Mouse (Mus musculus) limb, embryonic 12.5 days (tissue): ENCODE data around the gene Zbtb20. TPM values are rescaled to one million over a fixed set of nuclear protein-coding genes. Genes with fewer than 3 reads are reported as not detected.

Source experiments
- ATAC-seq: fragments of 200-750 bp; cut with Nextera tagmentation; 2 replicates; pipeline ENCODE4 v1.8.0; 2017; ENCODE audit warnings: low read depth, moderate TSS enrichment; ENCODE audit not compliant: insufficient number of reproducible peaks, insufficient read depth, low FRiP score, low TSS enrichment
- H3K27ac ChIP-seq: fragments of 300-500 bp; sonication (generic); 2 replicates; pipeline ENCODE4 v1.5.1; 2016; ENCODE audit warnings: mild to moderate bottlenecking, moderate library complexity
- H3K27me3 ChIP-seq: fragments of 300-500 bp; sonication (generic); 2 replicates; pipeline ENCODE4 v1.6.1; 2016; ENCODE audit warnings: mild to moderate bottlenecking, moderate library complexity
- H3K36me3 ChIP-seq: fragments of 300-500 bp; sonication (generic); 2 replicates; pipeline ENCODE4 v1.6.1; 2016; ENCODE audit warnings: mild to moderate bottlenecking, moderate library complexity
- H3K4me1 ChIP-seq: fragments of 300-500 bp; sonication (generic); replicated peaks from 2 replicates; pipeline ENCODE4 v1.6.1; 2016
- H3K4me2 ChIP-seq: fragments of 300-500 bp; sonication (generic); 2 replicates; pipeline ENCODE4 v1.6.1; 2016; ENCODE audit warnings: mild to moderate bottlenecking, moderate library complexity
- H3K4me3 ChIP-seq: fragments of 300-500 bp; sonication (generic); replicated peaks from 2 replicates; pipeline ENCODE4 v1.5.1; 2016; ENCODE audit warnings: mild to moderate bottlenecking
- H3K9ac ChIP-seq: fragments of 300-500 bp; sonication (generic); replicated peaks from 2 replicates; pipeline ENCODE4 v1.6.1; 2016; ENCODE audit warnings: mild to moderate bottlenecking, moderate library complexity
- H3K9me3 ChIP-seq: fragments of 300-500 bp; sonication (generic); 2 replicates; pipeline ENCODE4 v1.6.1; 2016; ENCODE audit warnings: mild to moderate bottlenecking, moderate library complexity
- WGBS: fragments of 180-500 bp; shearing (Covaris S2); methylation state at CpG from one replicate; pipeline ENCODE4 v1.1.7; 2016; 5-methylcytosine and 5-hydroxymethylcytosine counted together
- polyA plus RNA-seq: library from polyadenylated mRNA; unstranded; fragments of >200 nt; fragmentation: Nextera tagmentation; extraction: Ambion mirVana; gene quantifications from 2 replicates; pipeline ENCODE4 v1.2.1, GENCODE M21; 2016

Gene Zbtb20
- polyA plus RNA-seq, 1 experiment from 2014 or later, result 18.8 TPM

GRCm38 (mm10) chr16:43478352-43478751 lies 602.7 kb downstream of the Zbtb20 start:
- Histone ChIP-seq H3K4me3 (no peak overlapping the region), H3K9ac (no peak overlapping the region), H3K27me3 (no peaks in the 10 kb centered on the region), H3K36me3 (no peaks in the 10 kb centered on the region), H3K27ac (no peak overlapping the region), H3K4me2 (no peak overlapping the region), H3K4me1 (no peaks in the 10 kb centered on the region), H3K9me3 (no peaks in the 10 kb centered on the region)
- 90% methylated on average over 1 of the region's 1 CpGs for WGBS
- no peak for ATAC-seq

- Histone ChIP-seq H3K4me1 (no peaks in the 10 kb centered on the region), H3K36me3 (no peaks in the 10 kb centered on the region), H3K9ac (no peak overlapping the region), H3K4me3 (no peak overlapping the region), H3K27me3 (no peaks in the 10 kb centered on the region), H3K27ac (no peak overlapping the region), H3K4me2 (no peak overlapping the region), H3K9me3 (no peaks in the 10 kb centered on the region)
- WGBS, result 87% methylated on average over 6 of the region's 6 CpGs
- ATAC-seq, result no peak
Observed at GRCm38 (mm10) chr16:43480532-43480931, 604.9 kb downstream of the Zbtb20 start.

GRCm38 (mm10) chr16:43482125-43482524 lies 606.4 kb downstream of the Zbtb20 start:
- ATAC-seq, result no peak
- H3K9me3 ChIP-seq, result no peaks in the 10 kb centered on the region
- no peaks in the 10 kb centered on the region for H3K27me3 ChIP-seq
- H3K4me2 ChIP-seq, result no peak overlapping the region
- 65% methylated on average over 3 of the region's 3 CpGs for WGBS
- H3K36me3 ChIP-seq, result no peaks in the 10 kb centered on the region
- H3K4me3 ChIP-seq, result no peak overlapping the region
- no peak overlapping the region for H3K9ac ChIP-seq
- H3K27ac ChIP-seq, result no peak overlapping the region
- H3K4me1 ChIP-seq, result no peaks in the 10 kb centered on the region

- Histone ChIP-seq H3K4me2 (no peak overlapping the region), H3K4me3 (no peak overlapping the region), H3K9me3 (no peaks in the 10 kb centered on the region), H3K27ac (no peak overlapping the region), H3K36me3 (no peaks in the 10 kb centered on the region), H3K4me1 (no peaks in the 10 kb centered on the region), H3K27me3 (no peaks in the 10 kb centered on the region), H3K9ac (no peak overlapping the region)
- 98% methylated on average over 2 of the region's 2 CpGs for WGBS
- no peak for ATAC-seq
Observed at GRCm38 (mm10) chr16:43482738-43483137, 607.1 kb downstream of the Zbtb20 start.

- Histone ChIP-seq H3K27me3 (no peaks in the 10 kb centered on the region), H3K9me3 (no peaks in the 10 kb centered on the region), H3K27ac (no peak overlapping the region), H3K9ac (no peak overlapping the region), H3K36me3 (no peaks in the 10 kb centered on the region), H3K4me2 (no peak overlapping the region), H3K4me1 (no peaks in the 10 kb centered on the region), H3K4me3 (no peak overlapping the region)
- WGBS, result 86% methylated on average over 4 of the region's 4 CpGs
- ATAC-seq, result no peak
Observed at GRCm38 (mm10) chr16:43484400-43484799, 608.7 kb downstream of the Zbtb20 start.

GRCm38 (mm10) chr16:43489362-43489761 lies 613.7 kb downstream of the Zbtb20 start:
- Histone ChIP-seq H3K27me3 (no peaks in the 10 kb centered on the region), H3K4me2 (no peak overlapping the region), H3K9ac (no peak overlapping the region), H3K9me3 (no peaks in the 10 kb centered on the region), H3K4me1 (no peaks in the 10 kb centered on the region), H3K27ac (no peak overlapping the region), H3K36me3 (no peaks in the 10 kb centered on the region), H3K4me3 (no peak overlapping the region)
- ATAC-seq, result no peak
- WGBS, result 87% methylated on average over 3 of the region's 3 CpGs

- no peak for ATAC-seq
- 91% methylated on average over 12 of the region's 12 CpGs for WGBS
Observed at GRCm38 (mm10) chr16:43489984-43490383, 614.3 kb downstream of the Zbtb20 start.

GRCm38 (mm10) chr16:43492863-43493262 lies 617.2 kb downstream of the Zbtb20 start:
- 87% methylated on average over 1 of the region's 1 CpGs for WGBS
- no peak overlapping the region for H3K27ac ChIP-seq
- no peak overlapping the region for H3K9ac ChIP-seq
- H3K36me3 ChIP-seq, result no peaks in the 10 kb centered on the region
- no peaks in the 10 kb centered on the region for H3K4me1 ChIP-seq
- no peak overlapping the region for H3K4me3 ChIP-seq
- no peak overlapping the region for H3K4me2 ChIP-seq
- no peaks in the 10 kb centered on the region for H3K27me3 ChIP-seq
- no peaks in the 10 kb centered on the region for H3K9me3 ChIP-seq
- no peak for ATAC-seq

More at GRCm38 (mm10) chr16:43489984-43490383, 614.3 kb downstream of the Zbtb20 start:
- no peaks in the 10 kb centered on the region for H3K27me3 ChIP-seq
- H3K36me3 ChIP-seq, result no peaks in the 10 kb centered on the region
- H3K9ac ChIP-seq, result no peak overlapping the region
- H3K9me3 ChIP-seq, result no peaks in the 10 kb centered on the region
- no peak overlapping the region for H3K4me3 ChIP-seq
- no peak overlapping the region for H3K27ac ChIP-seq
- no peak overlapping the region for H3K4me2 ChIP-seq
- no peaks in the 10 kb centered on the region for H3K4me1 ChIP-seq

GRCm38 (mm10) chr16:43493596-43494385 lies 618.1 kb downstream of the Zbtb20 start:
- 57% methylated on average over 5 of the region's 5 CpGs for WGBS
- no peaks in the 10 kb centered on the region for H3K4me1 ChIP-seq
- ATAC-seq, result no peak
- H3K4me2 ChIP-seq, result no peak overlapping the region
- H3K4me3 ChIP-seq, result no peak overlapping the region
- H3K27ac ChIP-seq, result no peak overlapping the region
- no peak overlapping the region for H3K9ac ChIP-seq
- H3K9me3 ChIP-seq, result no peaks in the 10 kb centered on the region
- H3K27me3 ChIP-seq, result no peaks in the 10 kb centered on the region
- H3K36me3 ChIP-seq, result no peaks in the 10 kb centered on the region

- no peak overlapping the region for H3K4me3 ChIP-seq
- WGBS, result 84% methylated on average over 9 of the region's 9 CpGs
- H3K36me3 ChIP-seq, result no peaks in the 10 kb centered on the region
- no peak overlapping the region for H3K27ac ChIP-seq
- no peaks in the 10 kb centered on the region for H3K27me3 ChIP-seq
- no peak for ATAC-seq
- H3K9ac ChIP-seq, result no peak overlapping the region
- H3K9me3 ChIP-seq, result no peaks in the 10 kb centered on the region
- H3K4me2 ChIP-seq, result no peak overlapping the region
- H3K4me1 ChIP-seq, result no peaks in the 10 kb centered on the region
Observed at GRCm38 (mm10) chr16:43495175-43495818, 619.6 kb downstream of the Zbtb20 start.

GRCm38 (mm10) chr16:43497093-43497492 lies 621.4 kb downstream of the Zbtb20 start:
- Histone ChIP-seq H3K4me3 (no peak overlapping the region), H3K4me2 (no peak overlapping the region), H3K36me3 (no peaks in the 10 kb centered on the region), H3K9ac (no peak overlapping the region), H3K27ac (no peak overlapping the region), H3K9me3 (no peaks in the 10 kb centered on the region), H3K27me3 (peaks cover under 1% of the 10 kb centered on the region), H3K4me1 (no peaks in the 10 kb centered on the region)
- ATAC-seq, result no peak
- 85% methylated on average over 2 of the region's 2 CpGs for WGBS
